Comparison of ENCODE assay signal across 15 mouse cellular contexts in genomic region chr1:105885575-105885974, GRCm38 (mm10).
"Had no signal": no experiment of that assay in that cellular context is flagged by ENCODE, and none has a peak within 500 bp of the region (broad histone marks: within the 10 kb centered on the region; RNA-seq: fewer than 3 reads in every experiment).

No protein-coding gene starts in this region.

- H3K36me3 ChIP-seq: limb, embryonic 12.5 days; midbrain, embryonic 13.5 days; neural tube, embryonic 15.5 days had no signal

- H3K27me3 ChIP-seq: midbrain, embryonic 13.5 days; neural tube, embryonic 15.5 days had no signal

- H3K27ac ChIP-seq: kidney, postnatal 0 days; limb, embryonic 12.5 days; midbrain, embryonic 13.5 days; neural tube, embryonic 15.5 days had no signal

- H3K9ac ChIP-seq: limb, embryonic 12.5 days; midbrain, embryonic 13.5 days; neural tube, embryonic 15.5 days had no signal

- H3K4me2 ChIP-seq: limb, embryonic 12.5 days; midbrain, embryonic 13.5 days; neural tube, embryonic 15.5 days had no signal

- ATAC-seq: lung, postnatal 0 days; midbrain, embryonic 13.5 days had no signal

- H3K9me3 ChIP-seq: limb, embryonic 12.5 days; midbrain, embryonic 13.5 days; neural tube, embryonic 15.5 days had no signal

- H3K4me3 ChIP-seq: limb, embryonic 12.5 days; midbrain, embryonic 13.5 days; neural tube, embryonic 15.5 days had no signal

- DNase-seq: kidney, adult 11 months; kidney, adult 9 months; kidney, postnatal 36 days; layer of hippocampus, adult 9-11 months; lung, adult 2 months; lung, postnatal 36 days; right cerebral cortex, adult 18-20 months; right cerebral cortex, postnatal 25 days; thymus, adult 18-20 months; thymus, postnatal 25 days had no signal
